Mouse (Mus musculus): ENCODE data around the gene Hsd17b12.

The Hsd17b12 gene

GRCm38 (mm10) chr2:94001918-94002317, 155.8 kb downstream of the Hsd17b12 start:
- no peak for DNase-seq

GRCm38 (mm10) chr2:94001411-94001810, 156.4 kb downstream of the Hsd17b12 start:
- DNase-seq, result peak in 1 of 2 experiments; percentile 17

GRCm38 (mm10) chr2:93996254-93996653, 161.5 kb downstream of the Hsd17b12 start, which contains the start of gene Gm27027:
Gm27027 (minus strand) TSS chr2:93996354.
- no peak for DNase-seq

- DNase-seq, result no peak
These were observed 165.0 kb downstream of the Hsd17b12 start for GRCm38 (mm10) chr2:93992810-93993209.

- DNase-seq, result no peak
These were observed 165.5 kb downstream of the Hsd17b12 start for GRCm38 (mm10) chr2:93992259-93992658.

DNA sequence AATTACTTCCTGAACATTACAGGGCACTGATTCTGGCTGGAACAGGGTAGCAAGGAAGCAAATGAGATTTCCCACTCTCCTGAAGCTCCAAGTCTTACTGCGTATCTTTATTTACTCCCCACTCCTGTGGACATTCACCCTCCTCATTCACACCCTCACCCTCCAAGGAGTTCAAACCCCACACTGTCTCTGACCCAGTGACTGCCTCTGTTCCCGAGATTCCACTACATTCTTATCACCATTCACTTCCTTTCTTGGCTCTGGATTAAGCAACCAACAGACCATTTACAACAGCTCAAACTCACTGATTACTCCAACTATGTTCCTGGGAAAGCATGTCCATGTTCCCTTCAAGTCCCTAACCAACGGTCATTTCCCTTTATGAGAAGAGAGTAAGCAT, 166.4 kb downstream of the Hsd17b12 start:
- DNase-seq, result no peak

- no peak for DNase-seq
These were observed 169.3 kb downstream of the Hsd17b12 start for GRCm38 (mm10) chr2:93988440-93988839.

Measured in lung, adult 18-20 months (tissue).